Comparison of ENCODE assay signal across 7 mouse cellular contexts in genomic region chr3:105686394-105687323, GRCm38 (mm10). TPM values are rescaled to one million over a fixed set of nuclear protein-coding genes. Genes with fewer than 3 reads are reported as not detected.
DNase-seq lines count a peak whose midpoint lies in the region; ATAC-seq and TF ChIP-seq lines count a peak whose summit lies in the region.

No protein-coding gene starts in this region.

- H3K27ac ChIP-seq in lung, postnatal 0 days (ENCODE audit: low read length) = peak overlapping the region; percentile 79
- no peak overlapping the region for H3K27ac ChIP-seq in cortical plate, adult 2 months (ENCODE audit: insufficient read depth, low read length)
- peak overlapping the region; percentile 65 for H3K27ac ChIP-seq in hindbrain, embryonic 11.5 days (ENCODE audit: low read depth, low read length)
- H3K27ac ChIP-seq in midbrain, embryonic 13.5 days = peak overlapping the region; percentile 81

- ATAC-seq in lung, postnatal 0 days = no peak
- ATAC-seq in hindbrain, embryonic 11.5 days (ENCODE audit: low FRiP score) = peak; percentile 4; the same call in 1 of the 2 replicates
- no peak; the same call in 1 of the 2 replicates for ATAC-seq in midbrain, embryonic 13.5 days

- no peak for TF ChIP-seq POLR2A in cortical plate, adult 2 months (IDR thresholded peaks at IDR 0.05; ENCODE audit: extremely low read depth, insufficient read depth, low read length)

- peak overlapping the region; percentile 92 for H3K4me3 ChIP-seq in lung, postnatal 0 days (ENCODE audit: low read depth, low read length)
- H3K4me3 ChIP-seq in cortical plate, adult 2 months (ENCODE audit: insufficient read depth, low read length) = peak overlapping the region; percentile 44
- peak overlapping the region; percentile 92 for H3K4me3 ChIP-seq in hindbrain, embryonic 11.5 days (ENCODE audit: low read depth, low read length)
- peak overlapping the region; percentile 94 for H3K4me3 ChIP-seq in midbrain, embryonic 13.5 days (replicated peaks)

- no peaks in the 10 kb centered on the region for H3K27me3 ChIP-seq in lung, postnatal 0 days (replicated peaks; ENCODE audit: insufficient read depth, low read length)
- no peaks in the 10 kb centered on the region for H3K27me3 ChIP-seq in hindbrain, embryonic 11.5 days (ENCODE audit: control insufficient read depth, insufficient read depth, low read length)
- no peaks in the 10 kb centered on the region for H3K27me3 ChIP-seq in midbrain, embryonic 13.5 days

- peak overlapping the region; percentile 78 for H3K4me2 ChIP-seq in lung, postnatal 0 days (replicated peaks; ENCODE audit: low read depth, low read length)
- H3K4me2 ChIP-seq in hindbrain, embryonic 11.5 days (replicated peaks; ENCODE audit: low read depth, low read length) = peak overlapping the region; percentile 49
- H3K4me2 ChIP-seq in midbrain, embryonic 13.5 days (replicated peaks) = peak overlapping the region; percentile 80

- no peak for TF ChIP-seq EP300 in lung, postnatal 0 days (IDR thresholded peaks at IDR 0.05)

- peak; percentile 66 for DNase-seq in lung, postnatal 0 days (ENCODE audit: low spot score)
- DNase-seq in lung, postnatal 14 days = no peak
- DNase-seq in hindbrain, embryonic 11.5 days (ENCODE audit: low spot score) = no peak
- DNase-seq in ovary, postnatal 14 days (ENCODE audit: low spot score) = no peak
- DNase-seq in gastrocnemius, postnatal 25 days = no peak

- H3K36me3 ChIP-seq in lung, postnatal 0 days (ENCODE audit: insufficient read depth, low read length) = peaks cover 12% of the 10 kb centered on the region; the same call in 1 of the 2 replicates
- H3K36me3 ChIP-seq in hindbrain, embryonic 11.5 days (ENCODE audit: control insufficient read depth, insufficient read depth, low read length) = no peaks in the 10 kb centered on the region
- peaks cover 17% of the 10 kb centered on the region for H3K36me3 ChIP-seq in midbrain, embryonic 13.5 days

- no peaks in the 10 kb centered on the region for H3K4me1 ChIP-seq in lung, postnatal 0 days (ENCODE audit: insufficient read depth, low read depth, low read length)
- H3K4me1 ChIP-seq in cortical plate, adult 2 months (ENCODE audit: control insufficient read depth, insufficient read depth, low read length) = peaks cover 2% of the 10 kb centered on the region; the same call in 1 of the 2 replicates
- H3K4me1 ChIP-seq in hindbrain, embryonic 11.5 days (replicated peaks; ENCODE audit: control insufficient read depth, insufficient read depth, low read length) = no peaks in the 10 kb centered on the region
- peaks cover 10% of the 10 kb centered on the region for H3K4me1 ChIP-seq in midbrain, embryonic 13.5 days (replicated peaks)

- TF ChIP-seq CTCF in lung, postnatal 0 days (IDR thresholded peaks at IDR 0.05) = no peak
- TF ChIP-seq CTCF in cortical plate, adult 2 months (IDR thresholded peaks at IDR 0.05; ENCODE audit: extremely low read depth, insufficient read depth, low read length) = no peak

- peak overlapping the region; percentile 89 for H3K9ac ChIP-seq in lung, postnatal 0 days (replicated peaks; ENCODE audit: low read depth)
- H3K9ac ChIP-seq in hindbrain, embryonic 11.5 days (ENCODE audit: low read depth, low read length) = peak overlapping the region; percentile 95
- H3K9ac ChIP-seq in midbrain, embryonic 13.5 days (replicated peaks) = peak overlapping the region; percentile 95

- WGBS in lung, postnatal 0 days = 8% methylated on average over 60 of the region's 60 CpGs
- WGBS in hindbrain, embryonic 11.5 days = 8% methylated on average over 60 of the region's 60 CpGs
- WGBS in midbrain, embryonic 13.5 days = 9% methylated on average over 60 of the region's 60 CpGs

- H3K9me3 ChIP-seq in lung, postnatal 0 days (ENCODE audit: low read length) = no peaks in the 10 kb centered on the region
- no peaks in the 10 kb centered on the region for H3K9me3 ChIP-seq in hindbrain, embryonic 11.5 days (ENCODE audit: control insufficient read depth, low read length)
- no peaks in the 10 kb centered on the region for H3K9me3 ChIP-seq in midbrain, embryonic 13.5 days

RNA-seq across cellular contexts. Expression of gene Ddx20, which starts 0.7 kb away (rescaled TPM):
- 15.0 and 16.2 TPM in 2 replicates for polyA plus RNA-seq in lung, postnatal 0 days (2015; fragmentation: Nextera tagmentation; extraction: Ambion mirVana)
- polyA plus RNA-seq in cortical plate, adult 2 months (2012; rRNA removed) = 9.1 and 9.4 TPM in 2 replicates
- polyA plus RNA-seq in hindbrain, embryonic 11.5 days (2014; fragmentation: Nextera tagmentation; extraction: Ambion mirVana) = 40.7 and 45.6 TPM in 2 replicates
- 31.0 and 32.0 TPM in 2 replicates for polyA plus RNA-seq in midbrain, embryonic 13.5 days (2015; fragmentation: Nextera tagmentation; extraction: Ambion mirVana)
- total RNA-seq in gastrocnemius, postnatal 25 days (2021) = 1 to 10 TPM; 7.8 to 8.1 TPM

RNA-seq across cellular contexts. Expression of gene Inka2, which starts 17.7 kb away (rescaled TPM):
- 2.7 and 3.9 TPM in 2 replicates for polyA plus RNA-seq in lung, postnatal 0 days (2015; fragmentation: Nextera tagmentation; extraction: Ambion mirVana)
- 71.9 and 75.2 TPM in 2 replicates for polyA plus RNA-seq in cortical plate, adult 2 months (2012; rRNA removed)
- polyA plus RNA-seq in hindbrain, embryonic 11.5 days (2014; fragmentation: Nextera tagmentation; extraction: Ambion mirVana) = 1.2 and 1.3 TPM in 2 replicates
- polyA plus RNA-seq in midbrain, embryonic 13.5 days (2015; fragmentation: Nextera tagmentation; extraction: Ambion mirVana) = 1.9 and 2.4 TPM in 2 replicates
- total RNA-seq in gastrocnemius, postnatal 25 days (2021) = 1 to 10 TPM; 2.6 to 6.0 TPM

Comparison
In these comparisons a context has a peak if more than half of its experiments do, and no peak if none do; other contexts are left out.
1. H3K4me3 ChIP-seq: peak in every context shown above with its lines; median percentile 94 in midbrain, embryonic 13.5 days; 92 in lung, postnatal 0 days; 92 in hindbrain, embryonic 11.5 days; 44 in cortical plate, adult 2 months.
2. RNA of gene Inka2, which starts 17.7 kb away (polyA plus RNA-seq): 71.9 to 75.2 TPM in cortical plate, adult 2 months; 2.7 to 3.9 TPM in lung, postnatal 0 days, 1.9 to 2.4 TPM in midbrain, embryonic 13.5 days and 1.2 to 1.3 TPM in hindbrain, embryonic 11.5 days; every median in the first group is over 10 times any median in the second.
3. Peak in every context shown above with its lines, with median percentiles within 50 percentile points of each other: H3K4me2 ChIP-seq and H3K9ac ChIP-seq.